Mouse (Mus musculus): ENCODE results near the gene AC124502.3.
"Not testable (repeated sequence)": the region's sequence is repeated elsewhere in the genome, so short reads cannot be mapped to it uniquely, and the experiment has no call there.

Gene AC124502.3

DNA sequence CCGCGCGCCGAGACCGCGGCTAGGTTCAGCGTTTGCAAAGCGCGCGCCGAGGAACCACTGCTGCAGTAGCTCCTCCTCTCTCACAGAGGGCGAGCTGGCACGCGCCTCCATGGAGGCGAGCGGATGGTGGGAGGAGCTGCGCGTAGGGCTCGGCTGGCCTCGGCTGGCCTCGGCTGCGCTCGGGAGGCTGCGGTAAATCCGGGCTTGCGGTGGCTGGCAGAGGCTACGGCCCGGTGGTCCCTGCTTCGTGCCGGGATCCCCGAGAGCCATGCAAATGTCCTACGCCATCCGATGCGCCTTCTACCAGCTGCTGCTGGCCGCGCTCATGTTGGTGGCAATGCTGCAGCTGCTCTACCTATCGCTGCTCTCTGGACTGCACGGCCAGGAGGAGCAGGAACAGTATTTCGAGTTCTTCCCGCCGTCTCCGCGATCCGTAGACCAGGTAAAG is at the start of gene AC124502.3, which contains the start of gene B4gat1:
AC124502.3 (plus strand) TSS at position 183 of the 448 bp plus-strand sequence.
B4gat1 (plus strand) TSS at position 118 of the 448 bp plus-strand sequence.
- DNase-seq (ENCODE audit: low spot score in 2 of 2): peak; percentile 80 to 85

DNA sequence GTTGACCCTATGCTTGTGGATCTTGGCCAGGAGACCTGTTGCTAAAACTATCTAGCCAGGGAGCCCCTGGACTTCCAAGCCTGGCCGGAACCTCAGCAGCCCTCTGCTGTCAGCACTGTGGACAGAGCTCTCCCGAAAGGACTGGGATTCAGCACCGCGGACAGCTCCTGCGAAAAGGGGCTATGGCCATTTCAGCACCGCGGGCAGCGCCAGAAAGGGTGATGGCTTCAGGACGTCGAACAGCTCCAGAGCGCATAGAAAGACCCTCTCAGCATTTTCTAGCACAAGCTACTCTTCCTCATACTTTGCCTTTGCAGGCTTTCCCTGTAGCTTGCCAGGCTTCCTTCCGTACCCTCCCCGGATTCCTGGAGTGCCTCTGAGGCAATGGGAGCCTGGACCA is 49.7 kb upstream of the AC124502.3 start:
- DNase-seq (ENCODE audit: low spot score in 2 of 2): peak; percentile 81 to 96

DNA sequence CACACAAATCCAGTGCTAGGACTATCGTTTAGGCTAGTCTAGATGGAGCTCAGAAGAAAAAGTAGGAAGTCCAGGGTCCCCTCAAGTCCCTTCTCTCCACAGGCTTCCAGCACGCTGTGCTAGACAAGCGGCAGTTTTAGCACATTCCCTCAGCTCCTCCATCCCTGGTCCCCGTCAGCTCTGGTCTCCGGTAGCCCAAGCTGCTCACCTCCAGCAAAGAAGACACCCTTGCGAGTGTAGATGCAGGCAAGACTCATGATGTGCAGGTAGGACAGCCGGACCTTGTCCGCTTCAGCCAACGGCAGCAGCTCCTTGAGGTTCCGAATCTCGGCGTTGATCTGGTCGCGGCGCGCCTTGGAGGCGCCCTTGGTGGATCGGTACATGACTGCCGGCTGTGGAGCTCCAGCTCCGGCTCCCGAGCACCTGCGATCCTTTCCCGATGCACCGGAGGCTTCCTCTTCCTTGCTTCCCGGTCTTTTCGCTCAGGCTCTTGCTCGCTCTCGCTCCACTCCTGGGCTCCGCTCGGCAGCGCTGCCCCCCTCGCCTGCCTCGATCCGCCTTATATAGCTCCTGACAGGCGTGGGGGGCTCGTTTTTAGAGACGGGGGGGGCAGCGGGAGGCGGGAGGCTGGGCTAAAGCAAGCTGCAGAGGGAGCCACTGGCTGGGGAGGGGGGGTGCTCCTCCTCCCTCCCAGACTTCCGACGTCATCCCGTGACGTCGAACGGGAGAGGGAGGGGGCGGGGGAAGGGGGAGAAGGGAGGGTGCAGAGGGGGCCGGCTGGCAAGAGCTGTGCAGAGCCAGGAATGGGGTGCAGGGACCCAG is 49.0 kb upstream of the AC124502.3 start:
- no peak for DNase-seq (ENCODE audit: low spot score in 2 of 2)

DNA sequence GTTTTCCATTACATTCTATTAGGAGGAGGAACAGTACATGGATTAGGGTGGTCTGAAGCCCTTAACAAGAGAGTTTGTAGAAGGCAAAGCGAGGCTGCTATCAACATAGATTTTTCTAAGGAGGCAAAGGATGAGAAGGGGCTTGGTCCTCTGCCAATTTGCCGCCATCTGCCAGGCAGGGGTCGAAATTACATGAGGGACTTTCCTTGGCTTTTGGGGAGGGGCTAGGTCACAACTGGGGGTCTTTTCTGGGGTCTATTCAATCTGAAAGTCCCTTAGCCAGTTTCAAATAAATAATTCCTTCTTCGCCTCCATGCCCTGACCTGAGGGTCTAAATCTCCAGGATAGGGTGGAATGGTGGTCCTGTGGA is 48.5 kb upstream of the AC124502.3 start, which contains the start of gene Npas4:
Npas4 (minus strand) TSS at position 61 of the 370 bp plus-strand sequence.
- DNase-seq (ENCODE audit: low spot score in 2 of 2): no peak

DNA sequence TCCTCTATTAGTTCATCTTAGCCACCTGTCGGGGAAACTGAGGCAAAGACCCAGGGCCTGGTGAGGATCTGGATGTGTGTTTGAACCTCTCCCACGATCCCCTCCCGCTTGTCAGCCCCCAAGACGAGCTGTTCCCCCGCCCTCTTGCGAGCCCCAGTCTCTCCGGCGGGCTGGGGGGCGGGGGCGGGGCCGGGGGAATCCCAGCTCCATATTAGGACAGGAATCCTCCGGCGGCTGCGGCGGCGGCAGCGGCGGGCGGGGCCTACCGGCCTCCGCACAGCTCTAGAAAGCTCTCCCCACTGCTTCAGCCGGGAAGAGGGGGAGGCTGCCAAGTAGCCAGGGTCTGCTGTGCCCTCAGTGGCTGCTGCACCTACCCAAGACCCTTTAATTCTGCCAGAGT is 48.0 kb upstream of the AC124502.3 start:
- no peak for DNase-seq (ENCODE audit: low spot score in 2 of 2)

DNA sequence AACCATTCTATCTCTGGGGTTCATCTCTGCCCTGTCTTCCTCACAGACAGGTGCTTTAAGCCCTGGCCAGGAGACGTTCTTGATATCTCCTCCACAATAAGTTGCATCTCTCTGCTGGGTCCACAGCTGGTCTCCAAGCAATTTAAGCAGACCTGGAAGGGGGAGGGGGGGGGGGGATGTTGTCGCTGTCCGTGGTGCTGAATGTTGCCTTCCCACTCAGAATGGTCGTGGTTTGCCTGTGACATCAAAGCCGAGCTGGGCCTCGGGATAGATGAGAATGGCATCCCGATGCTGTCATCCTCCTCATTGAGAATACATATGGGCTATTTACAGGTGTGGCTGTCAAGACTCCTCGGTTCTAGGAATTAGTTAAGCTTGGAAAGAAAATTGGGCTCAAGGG is 46.3 kb upstream of the AC124502.3 start:
- no peak for DNase-seq (ENCODE audit: low spot score in 2 of 2)

DNA sequence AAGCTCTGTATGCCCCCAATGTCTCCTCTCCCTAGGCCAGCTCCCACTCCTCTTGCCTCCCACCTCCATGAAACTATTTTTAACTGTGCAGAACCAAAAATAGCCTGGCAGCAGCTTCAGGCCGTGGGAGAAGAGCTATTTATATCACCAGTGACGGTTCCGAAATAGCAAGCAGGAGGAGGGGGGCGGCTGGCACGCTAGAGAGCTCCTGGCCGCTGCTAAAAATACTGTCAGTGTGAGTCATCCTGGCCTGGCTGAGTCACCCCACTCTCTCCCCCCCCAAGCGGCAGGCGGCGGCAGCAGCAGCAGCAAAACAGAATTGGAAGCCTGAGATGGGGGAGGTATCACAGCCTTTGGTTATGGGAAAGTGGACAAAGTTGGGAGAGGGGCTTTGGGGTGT is 45.8 kb upstream of the AC124502.3 start:
- DNase-seq (ENCODE audit: low spot score in 2 of 2): peak; percentile 30 to 59

DNA sequence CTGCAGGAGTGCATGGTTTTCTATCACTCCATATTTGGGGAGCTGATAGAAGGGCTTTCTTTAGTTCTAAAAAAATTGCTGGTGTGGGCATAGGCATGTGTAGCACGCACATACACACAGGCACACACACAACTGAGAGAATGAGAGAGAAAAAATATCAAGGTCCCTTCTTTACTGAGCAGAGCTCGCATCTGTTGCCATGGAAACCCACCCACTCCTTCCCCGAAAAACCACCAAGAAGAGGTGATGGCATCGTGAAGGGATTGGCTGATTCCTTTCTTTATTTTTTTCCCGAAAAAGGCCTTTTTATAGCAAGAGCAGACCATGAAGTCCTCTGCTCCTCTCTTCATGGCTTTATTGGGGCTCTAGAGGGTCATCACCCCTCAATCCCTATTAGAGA is 44.6 kb upstream of the AC124502.3 start:
- no peak for DNase-seq (ENCODE audit: low spot score in 2 of 2)

DNA sequence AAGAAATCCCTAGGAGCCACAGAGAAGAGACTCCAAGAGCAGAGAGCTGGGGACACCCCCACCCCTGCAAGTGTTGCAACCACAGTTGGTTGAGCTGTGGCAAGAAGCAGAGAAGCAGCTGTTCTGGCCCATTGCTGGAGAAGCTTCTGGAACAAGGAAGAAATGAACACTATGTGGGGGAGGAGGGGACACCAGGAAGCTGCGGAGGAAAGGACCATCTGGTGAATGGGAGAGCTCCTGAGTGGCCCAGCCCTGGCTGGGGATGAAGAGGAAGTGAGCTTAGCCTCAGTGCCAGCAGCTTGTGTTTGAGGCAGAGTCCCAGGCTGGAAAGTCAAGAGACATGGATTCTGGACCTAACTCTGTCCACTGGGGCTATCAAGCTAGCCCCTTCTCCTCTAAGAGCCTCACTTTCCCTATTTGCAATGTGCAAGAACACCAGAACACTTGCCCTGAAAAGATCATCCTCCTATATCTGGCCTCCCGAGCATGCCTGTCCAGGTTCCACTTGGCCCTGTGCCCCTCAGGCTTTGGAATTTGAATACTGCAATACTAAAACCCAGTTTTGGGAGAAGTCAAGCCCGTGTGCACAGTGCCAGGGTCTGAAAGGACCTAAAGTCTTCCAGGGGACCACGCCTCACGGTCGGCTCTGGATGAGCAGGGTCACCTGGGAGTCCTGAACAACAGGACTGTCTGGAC is 39.1 kb upstream of the AC124502.3 start:
- DNase-seq (ENCODE audit: low spot score in 2 of 2): no peak

DNA sequence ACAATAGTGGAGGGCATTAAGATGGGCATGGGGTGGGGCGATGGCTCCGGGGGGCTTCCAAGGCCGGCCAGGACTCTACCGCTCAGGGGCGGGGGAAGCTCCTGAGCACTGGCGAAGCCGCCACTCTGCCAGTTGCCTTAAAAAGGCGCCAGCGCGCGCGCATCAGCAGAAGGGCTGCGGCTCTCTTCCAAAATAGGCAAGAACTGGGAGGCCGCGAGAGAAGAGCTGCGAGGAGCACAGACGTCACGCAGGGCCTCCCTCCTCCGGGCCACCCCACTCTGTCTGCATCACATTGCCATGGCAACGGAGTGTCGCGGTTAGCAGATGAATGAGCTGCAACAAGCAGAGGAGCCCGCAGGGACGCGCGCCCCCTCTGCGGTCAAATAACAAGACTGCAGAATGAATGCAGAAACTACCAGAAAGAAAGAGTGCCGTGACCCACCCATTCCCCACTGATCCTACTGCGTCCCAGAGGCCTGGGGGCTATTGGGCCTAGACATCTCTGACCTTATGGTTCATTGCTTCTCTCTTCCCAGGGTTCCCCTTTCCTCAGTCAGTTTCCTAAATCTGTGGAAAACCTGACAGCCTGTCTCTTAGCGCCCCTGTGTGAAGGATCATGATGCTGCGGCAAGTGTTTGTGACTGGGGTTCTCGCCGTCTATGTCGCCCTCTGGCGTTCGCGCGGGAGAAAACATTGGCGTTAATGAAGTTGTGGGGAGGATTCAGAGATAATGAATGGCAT is 36.9 kb upstream of the AC124502.3 start:
- DNase-seq (ENCODE audit: low spot score in 2 of 2): peak; percentile 60 to 63

DNA sequence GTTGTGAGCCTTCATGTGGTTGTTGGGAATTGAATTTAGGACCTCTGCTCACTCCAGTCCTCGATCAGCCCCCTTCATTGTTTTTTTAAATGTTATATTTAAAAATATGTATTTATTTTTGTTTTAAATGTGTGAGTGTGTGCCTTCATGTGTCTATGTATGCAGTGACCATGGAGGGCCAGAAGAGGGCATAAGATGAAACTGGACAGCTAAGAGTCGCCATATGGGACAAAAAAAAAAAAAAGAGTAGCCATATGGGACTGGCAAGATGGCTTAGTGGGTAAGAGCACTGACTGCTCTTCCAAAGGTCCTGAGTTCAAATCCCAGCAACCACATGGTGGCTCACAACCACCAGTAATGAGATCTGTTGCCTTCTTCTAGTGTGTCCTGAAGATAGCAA is 35.0 kb upstream of the AC124502.3 start:
- DNase-seq (ENCODE audit: low spot score in 2 of 2): not testable (repeated sequence)

DNA sequence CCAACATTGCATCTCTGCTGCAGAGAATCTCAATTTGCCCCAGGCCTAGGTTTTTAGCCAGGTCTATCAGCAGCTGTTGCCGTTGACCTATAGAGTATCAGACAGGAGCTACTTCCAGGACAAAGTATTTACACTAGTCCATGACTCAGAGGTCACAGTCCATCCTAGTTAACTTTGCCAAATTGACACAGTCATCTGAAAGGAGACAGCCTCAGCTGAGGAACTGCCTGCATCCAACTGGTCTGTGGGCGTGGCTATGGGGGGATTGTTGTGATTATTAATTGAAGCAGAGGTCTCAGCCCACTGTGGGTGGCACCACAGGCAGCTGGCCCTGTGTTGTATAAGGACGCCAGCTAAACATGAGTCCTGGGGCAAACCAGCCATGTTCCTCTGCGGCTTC is 33.8 kb upstream of the AC124502.3 start:
- DNase-seq (ENCODE audit: low spot score in 2 of 2): no peak

DNA sequence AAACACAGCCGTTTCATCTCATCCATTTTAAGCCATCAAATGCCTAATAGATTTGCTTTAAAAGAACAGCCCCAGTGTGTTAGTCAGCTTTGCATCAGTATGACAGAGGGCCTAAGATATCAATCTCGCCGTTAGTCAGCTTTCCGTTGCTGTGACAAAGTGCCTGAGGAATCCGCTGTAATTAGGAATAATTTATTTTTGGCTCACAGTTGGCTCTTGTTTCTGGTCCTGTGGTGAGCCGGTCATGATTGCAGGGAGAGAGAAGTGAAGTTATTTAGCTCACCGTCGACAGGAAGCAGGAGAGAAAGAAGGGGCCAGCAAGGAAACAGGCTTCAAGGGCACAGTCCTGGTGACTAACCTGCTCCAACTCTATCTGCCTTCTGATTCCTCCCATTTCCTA is 25.6 kb upstream of the AC124502.3 start:
- DNase-seq (ENCODE audit: low spot score in 2 of 2): no peak

DNA sequence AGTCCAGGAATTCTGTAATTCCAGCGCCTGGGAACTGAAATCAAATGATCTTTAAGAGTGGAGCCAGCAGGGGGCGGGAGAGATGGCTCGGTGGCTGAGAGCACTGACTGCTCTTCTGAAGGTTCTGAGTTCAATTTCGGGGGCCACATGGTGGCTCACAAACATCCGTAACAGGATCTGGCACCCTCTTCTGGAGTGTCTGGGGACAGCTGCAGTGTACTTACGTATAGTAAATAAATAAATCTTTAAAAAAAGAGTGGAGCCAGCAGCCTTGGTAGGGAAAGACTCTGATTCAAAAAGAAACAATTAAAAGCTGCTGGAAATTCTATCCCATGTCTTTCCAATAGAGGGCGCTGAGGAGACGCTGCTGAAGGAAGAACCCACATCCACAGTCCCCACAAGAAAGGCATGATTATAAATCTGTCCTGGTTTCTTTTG is 23.7 kb upstream of the AC124502.3 start:
- no peak for DNase-seq (ENCODE audit: low spot score in 2 of 2)

DNA sequence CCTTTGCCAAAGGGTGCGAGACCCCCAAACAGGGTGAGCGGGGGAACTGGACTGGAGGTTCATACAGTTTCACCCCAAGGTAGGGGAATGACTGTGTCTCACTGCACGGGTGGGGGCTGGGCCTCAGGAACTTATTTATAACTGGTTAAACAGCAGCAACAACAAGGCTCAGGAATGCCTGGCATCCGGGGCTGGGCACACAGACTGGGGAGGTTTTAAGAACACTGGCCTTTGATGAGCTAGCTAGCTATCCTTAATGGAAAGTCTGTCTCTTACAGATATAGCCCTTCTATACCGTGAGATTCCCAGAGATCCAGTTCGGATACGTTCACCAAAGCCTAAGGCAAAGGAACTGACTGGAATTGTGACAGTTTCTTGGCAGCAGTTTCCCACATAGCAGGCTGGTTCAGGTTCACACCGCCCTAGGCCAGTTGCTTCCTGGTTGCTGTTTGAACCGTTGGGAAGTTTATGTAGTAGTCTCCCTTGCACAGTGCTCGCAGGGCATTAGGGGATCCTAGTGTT is 22.4 kb upstream of the AC124502.3 start:
- DNase-seq (ENCODE audit: low spot score in 2 of 2): no peak

DNA sequence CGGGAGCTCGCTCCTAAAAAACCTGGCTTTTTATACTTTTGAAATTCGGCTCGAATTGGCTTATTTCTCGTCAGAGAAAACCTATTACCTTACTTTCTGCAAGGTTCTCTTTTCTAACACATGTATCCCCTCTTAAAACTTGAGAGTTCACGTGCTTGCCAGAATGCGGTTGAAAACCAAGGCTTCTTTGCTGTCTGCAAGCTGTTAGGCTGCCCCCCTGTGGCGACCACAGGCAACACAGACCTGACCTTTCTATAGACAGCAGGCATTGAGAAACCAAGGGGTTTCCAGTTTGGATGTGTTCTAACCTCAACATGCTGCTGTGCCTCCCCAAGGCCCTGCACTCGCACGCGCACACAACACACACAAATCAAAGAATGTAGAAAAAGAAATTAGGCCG is 21.9 kb upstream of the AC124502.3 start:
- DNase-seq (ENCODE audit: low spot score in 2 of 2): peak; percentile 43 to 44

DNA sequence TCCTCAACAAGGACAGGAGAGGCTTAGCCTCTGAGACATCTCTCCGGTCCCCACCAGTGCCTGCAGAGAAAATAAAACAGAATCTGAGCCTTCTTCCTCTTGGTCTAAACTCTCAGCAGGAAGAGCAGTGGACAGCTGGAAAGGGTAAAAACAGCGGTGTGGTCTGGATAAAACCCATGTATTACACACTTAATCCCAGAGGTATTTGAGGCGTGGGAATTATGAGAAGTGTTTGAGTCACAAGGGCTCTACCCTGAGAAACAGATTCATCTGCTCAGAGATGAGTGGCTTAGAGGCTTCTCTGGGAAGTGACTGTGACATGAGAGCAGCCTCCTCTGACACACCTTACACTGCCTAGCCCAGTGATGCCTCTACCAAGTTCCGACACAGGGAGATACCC is 21.1 kb upstream of the AC124502.3 start:
- DNase-seq (ENCODE audit: low spot score in 2 of 2): no peak

DNA sequence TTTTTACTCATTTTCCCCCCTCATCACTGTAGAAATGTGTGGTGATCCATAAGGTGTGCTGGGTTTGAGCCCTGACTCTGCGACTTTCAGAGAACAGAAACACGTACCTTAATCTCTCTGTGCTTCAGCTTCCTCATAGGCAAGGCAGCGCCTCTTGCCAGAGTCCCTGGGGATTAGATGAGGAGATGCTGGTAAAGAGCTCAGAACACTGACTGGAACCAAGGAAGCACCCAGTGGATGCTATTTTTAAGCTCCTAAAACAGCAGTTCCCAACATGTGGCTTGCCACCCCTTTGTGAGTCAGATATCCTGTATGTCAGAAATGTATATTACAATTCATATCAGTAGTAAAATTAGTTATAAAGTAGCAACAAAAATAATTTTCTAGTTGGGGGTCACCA is 20.5 kb upstream of the AC124502.3 start:
- DNase-seq (ENCODE audit: low spot score in 2 of 2): no peak

DNA sequence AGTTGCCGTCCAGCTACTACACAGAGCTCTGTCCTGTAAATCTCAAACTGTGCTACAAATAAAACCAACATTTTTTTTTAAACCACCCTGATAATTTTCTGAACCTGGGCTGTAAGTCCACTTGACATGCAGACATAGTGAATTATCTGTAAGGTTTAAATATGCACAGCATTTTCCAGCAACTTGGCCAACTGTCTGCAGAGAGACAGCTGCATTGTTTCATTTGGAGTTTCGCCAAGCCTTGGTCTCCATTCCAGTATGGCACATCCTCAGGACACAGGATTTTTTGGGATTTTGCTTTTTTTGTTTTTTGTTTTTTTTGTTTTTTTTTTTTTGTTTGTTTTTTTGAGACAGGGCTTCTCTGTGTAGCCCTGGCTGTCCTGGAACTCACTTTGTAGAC is 17.3 kb upstream of the AC124502.3 start:
- no peak for DNase-seq (ENCODE audit: low spot score in 2 of 2)

DNA sequence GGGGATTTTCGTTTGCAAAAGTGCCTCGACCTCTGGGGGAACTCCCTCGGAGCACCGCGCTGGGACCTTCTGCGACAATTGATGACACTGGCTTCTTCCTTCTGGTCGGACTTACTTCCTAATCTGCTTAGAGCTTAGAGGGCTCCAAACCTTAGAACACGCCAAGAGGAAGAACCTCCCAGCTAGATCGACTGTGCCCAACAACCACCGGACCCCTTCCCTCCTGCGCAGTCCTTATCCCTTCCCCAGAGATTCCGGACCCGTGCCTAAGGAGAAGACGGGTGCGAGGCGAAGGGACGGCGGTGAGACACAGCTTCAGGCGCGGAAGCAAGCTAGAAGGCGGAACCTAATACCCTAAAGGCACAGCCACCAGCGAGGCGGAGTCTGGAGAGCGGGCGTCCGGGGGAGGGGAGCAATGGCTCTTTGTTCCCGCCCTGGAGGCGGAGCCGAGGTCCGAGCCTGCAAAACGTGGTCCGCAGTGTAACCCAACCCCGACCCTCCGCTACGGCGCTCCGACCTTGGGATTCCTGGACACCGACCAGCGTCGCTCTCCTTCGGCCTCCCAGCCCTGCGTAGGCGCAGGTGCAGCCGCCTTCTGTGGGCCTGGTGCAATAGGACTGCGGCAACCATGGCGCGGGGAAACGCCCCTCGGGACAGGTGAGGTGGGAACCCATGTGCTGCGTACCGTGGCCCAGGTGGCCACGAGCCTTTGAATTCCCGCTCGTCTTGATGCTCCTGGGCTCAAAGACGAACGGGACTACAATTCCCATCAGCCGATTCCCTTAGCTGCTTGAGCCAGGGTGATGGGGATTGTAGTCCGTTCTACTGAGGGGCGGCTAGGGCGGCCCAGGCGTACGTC is 14.8 kb upstream of the AC124502.3 start, which contains the start of gene Slc29a2:
Slc29a2 (plus strand) TSS at position 240 of the 859 bp plus-strand sequence.
- peak; percentile 90 to 94 for DNase-seq (ENCODE audit: low spot score in 2 of 2)

DNA sequence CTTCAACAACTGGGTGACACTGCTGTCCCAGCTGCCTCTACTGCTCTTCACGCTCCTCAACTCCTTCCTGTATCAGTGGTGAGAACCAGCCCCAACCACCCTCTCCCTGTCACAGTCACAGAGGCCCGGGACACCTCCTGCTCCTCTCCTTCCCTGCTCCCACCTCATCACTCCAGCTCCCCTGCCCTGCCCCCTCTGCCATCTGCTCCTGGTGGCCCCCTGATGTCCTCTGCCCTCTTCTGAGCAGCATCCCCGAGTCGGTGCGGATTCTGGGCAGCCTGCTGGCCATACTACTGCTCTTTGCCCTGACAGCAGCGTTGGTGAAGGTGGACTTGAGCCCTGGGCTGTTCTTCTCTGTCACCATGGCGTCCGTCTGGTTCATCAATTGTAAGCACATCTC is 12.6 kb upstream of the AC124502.3 start:
- no peak for DNase-seq (ENCODE audit: low spot score in 2 of 2)

Measured in urinary bladder, adult 18-20 months (tissue).